Mouse (Mus musculus) bone marrow macrophage, adult 2 months (primary cell): ENCODE measurements at regions not wholly inside any gene's neighbourhood (a gene's known extent, or its start where the extent isn't known, plus 50 kb on each side); places are given as distances from the start of the nearest gene placed in this dataset.

Experiments used
- CTCF ChIP-seq: IDR thresholded peaks from 2 replicates; pipeline ENCODE4 v1.5.1; 2012; ENCODE audit warnings: low read depth, mild to moderate bottlenecking, low read length, moderate library complexity
- POLR2A ChIP-seq: IDR thresholded peaks from 2 replicates; pipeline ENCODE4 v1.6.1; 2012; ENCODE audit warnings: mild to moderate bottlenecking, low read depth, low read length, borderline replicate concordance

- no peak for TF ChIP-seq CTCF
- no peak for TF ChIP-seq POLR2A
Measured at GRCm38 (mm10) chr8:127939986-127940359, 418.4 kb upstream of the Nrp1 start.
